Mouse (Mus musculus) limb, embryonic 11.5 days (tissue): ENCODE results near the gene Aatk. TPM values are rescaled to one million over a fixed set of nuclear protein-coding genes. Genes with fewer than 3 reads are reported as not detected.

ENCODE experiments used
- ATAC-seq: fragments of 200-750 bp; cut with Nextera tagmentation; 2 replicates; pipeline ENCODE4 v1.8.0; 2017; ENCODE audit warnings: low read depth; ENCODE audit not compliant: insufficient number of reproducible peaks, low FRiP score, low TSS enrichment
- DNase-seq: peaks from one replicate; pipeline ENCODE4 v3.0.0-alpha.2; 2015; ENCODE audit warnings: low spot score
- H3K27ac ChIP-seq: fragments of 300-500 bp; sonication (generic); replicated peaks from 2 replicates; pipeline ENCODE4 v1.5.1; 2014; ENCODE audit warnings: low read depth, mild to moderate bottlenecking, low read length
- H3K27me3 ChIP-seq: fragments of 300-500 bp; sonication (generic); 2 replicates; pipeline ENCODE4 v1.6.1; 2014; ENCODE audit warnings: mild to moderate bottlenecking, low read length, mixed read lengths; ENCODE audit not compliant: control insufficient read depth, insufficient read depth
- H3K36me3 ChIP-seq: fragments of 300-500 bp; sonication (generic); 2 replicates; pipeline ENCODE4 v1.6.1; 2014; ENCODE audit warnings: mild to moderate bottlenecking, low read length, moderate library complexity, mixed read lengths; ENCODE audit not compliant: control insufficient read depth, insufficient read depth
- H3K4me1 ChIP-seq: fragments of 300-500 bp; sonication (generic); 2 replicates; pipeline ENCODE4 v1.6.1; 2014; ENCODE audit warnings: low read length, mixed read lengths; ENCODE audit not compliant: control insufficient read depth, insufficient read depth
- H3K4me2 ChIP-seq: fragments of 300-500 bp; sonication (generic); 2 replicates; pipeline ENCODE4 v1.6.1; 2014; ENCODE audit warnings: low read depth, mild to moderate bottlenecking, moderate library complexity; ENCODE audit not compliant: severe bottlenecking
- H3K4me3 ChIP-seq: fragments of 300-500 bp; sonication (generic); 2 replicates; pipeline ENCODE4 v1.5.1; 2014; ENCODE audit warnings: low read depth, low read length
- H3K9ac ChIP-seq: fragments of 300-500 bp; sonication (generic); 2 replicates; pipeline ENCODE4 v1.6.1; 2014; ENCODE audit warnings: mild to moderate bottlenecking, low read length
- H3K9me3 ChIP-seq: fragments of 300-500 bp; sonication (generic); 2 replicates; pipeline ENCODE4 v1.6.1; 2016; ENCODE audit warnings: low read length; ENCODE audit not compliant: control insufficient read depth
- WGBS: fragments of 180-500 bp; shearing (Covaris S2); extraction: QIAGEN DNeasy Blood & Tissue Kit; methylation state at CpG from one replicate; pipeline ENCODE4 v1.1.7; 2014; 5-methylcytosine and 5-hydroxymethylcytosine counted together
- polyA plus RNA-seq: library from polyadenylated mRNA; unstranded; fragments of >200 nt; fragmentation: Nextera tagmentation; extraction: Ambion mirVana; gene quantifications from 2 replicates; pipeline ENCODE4 v1.2.1, GENCODE M21; 2014

Gene Aatk
- polyA plus RNA-seq, 1 experiment from 2014 or later: 1.8 TPM

DNA sequence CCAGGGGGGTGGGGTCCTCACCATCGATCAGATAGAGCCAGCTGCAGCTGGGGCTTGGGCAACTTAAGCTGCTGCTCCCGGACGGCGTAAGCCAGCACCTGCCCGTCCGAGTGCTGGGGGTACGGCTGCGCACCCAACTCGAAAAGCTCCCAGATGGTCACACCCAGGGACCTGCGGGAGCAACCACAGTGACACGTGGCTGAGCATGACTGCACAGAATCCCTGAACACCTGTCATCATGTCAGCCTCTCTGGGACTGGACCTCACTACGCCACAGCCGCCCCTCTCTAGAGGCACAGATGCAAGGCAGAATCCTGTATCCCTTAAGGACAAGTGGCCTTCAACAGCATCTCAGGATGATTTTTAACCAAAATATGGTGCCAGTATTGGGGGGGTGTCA lies 34.3 kb downstream of the Aatk start:
- ATAC-seq (no peak), DNase-seq (no peak)
- Histone ChIP-seq H3K27me3 (peaks cover 6% of the 10 kb centered on the region; the same call in 1 of the 2 replicates), H3K27ac (no peak overlapping the region), H3K4me3 (no peak overlapping the region), H3K9me3 (no peaks in the 10 kb centered on the region), H3K4me1 (peaks cover 6% of the 10 kb centered on the region), H3K36me3 (no peaks in the 10 kb centered on the region), H3K4me2 (no peak overlapping the region), H3K9ac (no peak overlapping the region)
- WGBS: 86% methylated on average over 13 of the region's 13 CpGs

DNA sequence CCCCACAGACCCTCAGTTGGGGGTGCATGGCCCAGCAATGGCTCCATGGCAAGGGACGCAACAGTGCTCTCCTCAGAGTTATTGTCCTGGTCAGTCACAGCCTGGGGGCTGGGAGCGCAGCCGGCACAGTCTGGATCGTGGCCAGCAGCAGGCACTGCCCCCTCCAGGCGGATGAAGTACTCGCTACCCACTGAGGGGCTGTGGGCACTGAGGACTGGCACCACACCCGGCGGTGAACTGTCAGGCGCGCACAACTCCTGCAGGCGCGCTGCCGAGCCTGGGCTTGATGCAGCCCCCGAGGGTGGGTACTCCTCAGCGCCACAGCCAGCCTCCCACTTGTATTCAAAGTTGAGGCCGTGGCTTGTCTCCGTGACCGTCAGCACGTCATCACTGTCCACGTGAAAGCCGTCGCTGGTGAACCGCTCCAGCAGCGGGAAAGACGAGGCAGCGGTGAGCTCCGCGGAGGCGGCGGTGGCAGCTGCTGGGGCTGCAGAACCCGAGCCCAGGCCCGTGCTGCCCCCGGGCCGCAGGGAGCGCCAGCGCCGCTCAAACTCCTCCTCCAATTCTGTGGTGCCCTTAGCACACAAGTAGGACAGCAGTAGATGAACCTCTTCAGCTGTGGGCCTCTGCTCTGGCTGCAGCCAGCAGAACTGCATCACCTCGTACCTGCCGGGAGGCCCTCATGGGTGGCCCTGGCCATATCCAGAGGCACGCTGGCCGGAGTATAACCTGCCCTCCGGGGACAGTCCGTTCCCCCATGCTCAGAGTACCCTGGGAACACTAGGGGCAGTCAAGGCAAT lies 35.0 kb downstream of the Aatk start:
- Histone ChIP-seq H3K27ac (no peak overlapping the region), H3K4me1 (peaks cover 6% of the 10 kb centered on the region), H3K4me2 (no peak overlapping the region), H3K36me3 (no peaks in the 10 kb centered on the region), H3K9me3 (no peaks in the 10 kb centered on the region), H3K27me3 (peaks cover 6% of the 10 kb centered on the region; the same call in 1 of the 2 replicates), H3K4me3 (no peak overlapping the region), H3K9ac (peak overlapping the region; percentile 27; the same call in 1 of the 2 replicates)
- 34% methylated on average over 43 of the region's 43 CpGs for WGBS
- no peak for DNase-seq
- no peak for ATAC-seq

- ATAC-seq: no peak
- H3K4me3 ChIP-seq: no peak overlapping the region
- peaks cover 6% of the 10 kb centered on the region; the same call in 1 of the 2 replicates for H3K27me3 ChIP-seq
- DNase-seq: no peak
- peaks cover 6% of the 10 kb centered on the region for H3K4me1 ChIP-seq
- no peak overlapping the region for H3K27ac ChIP-seq
- no peaks in the 10 kb centered on the region for H3K36me3 ChIP-seq
- H3K9me3 ChIP-seq: no peaks in the 10 kb centered on the region
- H3K9ac ChIP-seq: no peak overlapping the region
- 67% methylated on average over 11 of the region's 11 CpGs for WGBS
- H3K4me2 ChIP-seq: no peak overlapping the region
Measured at GRCm38 (mm10) chr11:120011114-120011760, 35.7 kb downstream of the Aatk start.

DNA sequence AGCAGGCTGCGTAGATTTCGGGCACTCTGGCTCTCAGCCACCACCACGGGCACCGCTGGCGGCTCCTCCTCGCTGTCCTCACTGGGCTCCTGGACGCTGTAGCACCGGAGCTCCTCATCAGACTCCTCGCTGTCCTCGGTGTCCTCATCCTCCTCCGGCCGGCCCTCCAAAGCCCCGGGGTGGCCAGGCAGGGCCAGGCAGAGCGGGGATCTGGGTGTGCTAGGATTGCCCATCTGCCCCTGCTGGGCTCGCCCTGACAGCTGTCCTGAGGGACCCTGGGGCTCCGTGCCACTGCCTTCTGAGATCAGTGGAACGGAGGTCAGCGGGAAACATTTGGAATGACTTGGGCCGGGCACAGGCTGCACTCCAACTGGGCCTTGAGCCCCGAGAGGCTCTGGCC lies 37.0 kb downstream of the Aatk start:
- Histone ChIP-seq H3K27ac (no peak overlapping the region), H3K4me2 (no peak overlapping the region), H3K27me3 (peaks cover 6% of the 10 kb centered on the region; the same call in 1 of the 2 replicates), H3K4me1 (peaks cover 6% of the 10 kb centered on the region), H3K36me3 (0 out of 2 replicates have a peak, but pooled peaks cover 1% of the 10 kb centered on the region), H3K4me3 (no peak overlapping the region), H3K9ac (no peak overlapping the region), H3K9me3 (no peaks in the 10 kb centered on the region)
- WGBS: 88% methylated on average over 20 of the region's 20 CpGs
- ATAC-seq: no peak
- no peak for DNase-seq

DNA sequence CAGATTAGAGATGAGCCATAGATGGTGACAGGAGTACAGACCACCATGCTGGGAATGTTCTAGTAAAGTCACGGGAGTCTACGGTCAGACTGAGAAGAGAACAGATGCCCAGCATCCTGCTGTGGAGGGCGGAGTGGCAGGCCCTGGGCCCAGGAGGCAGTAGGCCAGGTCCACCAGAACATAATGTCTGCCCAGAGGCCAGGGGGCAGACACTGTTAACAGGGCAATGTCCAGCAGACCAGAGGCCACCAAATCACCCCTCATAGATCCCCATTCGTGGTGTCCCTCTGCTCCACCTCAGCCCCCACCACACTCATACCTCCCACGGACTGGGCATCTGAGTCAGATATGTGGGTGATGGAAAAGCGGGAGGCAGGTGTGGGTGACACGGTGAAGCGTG lies 38.0 kb downstream of the Aatk start:
- no peak overlapping the region for H3K27ac ChIP-seq
- no peak for ATAC-seq
- H3K4me1 ChIP-seq: peaks cover 6% of the 10 kb centered on the region
- H3K27me3 ChIP-seq: peaks cover 6% of the 10 kb centered on the region; the same call in 1 of the 2 replicates
- WGBS: 79% methylated on average over 8 of the region's 8 CpGs
- H3K4me2 ChIP-seq: no peak overlapping the region
- 0 out of 2 replicates have a peak, but pooled peaks cover 3% of the 10 kb centered on the region for H3K36me3 ChIP-seq
- no peak overlapping the region for H3K9ac ChIP-seq
- no peak for DNase-seq
- no peaks in the 10 kb centered on the region for H3K9me3 ChIP-seq
- no peak overlapping the region for H3K4me3 ChIP-seq

GRCm38 (mm10) chr11:120008501-120008900 lies 38.5 kb downstream of the Aatk start:
- H3K27me3 ChIP-seq: peaks cover 6% of the 10 kb centered on the region; the same call in 1 of the 2 replicates
- WGBS: 92% methylated on average over 1 of the region's 1 CpGs
- DNase-seq: no peak
- 0 out of 2 replicates have a peak, but pooled peaks cover 3% of the 10 kb centered on the region for H3K36me3 ChIP-seq
- no peak overlapping the region for H3K4me3 ChIP-seq
- H3K27ac ChIP-seq: no peak overlapping the region
- no peak overlapping the region for H3K4me2 ChIP-seq
- no peak for ATAC-seq
- no peak overlapping the region for H3K9ac ChIP-seq
- peaks cover 5% of the 10 kb centered on the region for H3K4me1 ChIP-seq
- no peaks in the 10 kb centered on the region for H3K9me3 ChIP-seq

- H3K4me1 ChIP-seq: 0 out of 2 replicates have a peak, but pooled peaks cover 2% of the 10 kb centered on the region
- no peak overlapping the region for H3K4me2 ChIP-seq
- H3K4me3 ChIP-seq: no peak overlapping the region
- peaks cover 6% of the 10 kb centered on the region; the same call in 1 of the 2 replicates for H3K27me3 ChIP-seq
- DNase-seq (no peak), ATAC-seq (no peak)
- H3K9me3 ChIP-seq: no peaks in the 10 kb centered on the region
- 0 out of 2 replicates have a peak, but pooled peaks cover 3% of the 10 kb centered on the region for H3K36me3 ChIP-seq
- WGBS: 83% methylated on average over 4 of the region's 4 CpGs
- H3K27ac ChIP-seq: no peak overlapping the region
- no peak overlapping the region for H3K9ac ChIP-seq
Measured at GRCm38 (mm10) chr11:120007496-120008080, 39.4 kb downstream of the Aatk start.
